In genomic region chr11:96992722-96993311, GRCm38 (mm10) we compare ENCODE assay signal across 11 mouse cellular contexts. TPM values are rescaled to one million over a fixed set of nuclear protein-coding genes. Genes with fewer than 3 reads are reported as not detected.
A peak's percentile ranks its signal among the peaks of the same experiment; 100 is the strongest.
DNase-seq lines count a peak whose midpoint lies in the region; ATAC-seq lines count a peak whose summit lies in the region.
"Had no signal": no experiment of that assay in that cellular context is flagged by ENCODE, and none has a peak within 500 bp of the region (broad histone marks: within the 10 kb centered on the region; RNA-seq: fewer than 3 reads in every experiment).

No protein-coding gene starts in this region.

- no peaks in the 10 kb centered on the region for H3K9me3 ChIP-seq in lung, embryonic 16.5 days (ENCODE audit: control insufficient read depth, low read length)
- H3K9me3 ChIP-seq in intestine, embryonic 16.5 days (ENCODE audit: control insufficient read depth, low read length), result no peaks in the 10 kb centered on the region
- no peaks in the 10 kb centered on the region for H3K9me3 ChIP-seq in stomach, embryonic 15.5 days

- no peak overlapping the region for H3K4me2 ChIP-seq in lung, embryonic 16.5 days (ENCODE audit: low read depth, low read length)
- no peak overlapping the region for H3K4me2 ChIP-seq in intestine, embryonic 16.5 days (ENCODE audit: low read depth, low read length)
- no peak overlapping the region for H3K4me2 ChIP-seq in stomach, embryonic 15.5 days

- H3K36me3 ChIP-seq in lung, embryonic 16.5 days (ENCODE audit: control insufficient read depth, insufficient read depth, low read length), result no peaks in the 10 kb centered on the region
- H3K36me3 ChIP-seq in intestine, embryonic 16.5 days (ENCODE audit: control insufficient read depth, insufficient read depth, low read length), result no peaks in the 10 kb centered on the region
- no peaks in the 10 kb centered on the region for H3K36me3 ChIP-seq in stomach, embryonic 15.5 days

- peaks cover 5% of the 10 kb centered on the region; the same call in 1 of the 2 replicates for H3K27me3 ChIP-seq in lung, embryonic 16.5 days (ENCODE audit: control insufficient read depth, insufficient read depth, low read depth, low read length)
- peaks cover 3% of the 10 kb centered on the region for H3K27me3 ChIP-seq in intestine, embryonic 16.5 days (replicated peaks; ENCODE audit: control insufficient read depth, insufficient read depth, low read length)
- no peaks in the 10 kb centered on the region; the same call in 1 of the 2 replicates for H3K27me3 ChIP-seq in stomach, embryonic 15.5 days (replicated peaks)

- no peak for DNase-seq in lung, postnatal 14 days
- DNase-seq in natural killer cell, adult 2 months (ENCODE audit: low spot score in 2 of 2), result no peak
- no peak for DNase-seq in layer of hippocampus, postnatal 10 days (ENCODE audit: low spot score in 2 of 2)
- DNase-seq in spleen, adult 12 weeks (ENCODE audit: low spot score), result no peak
- DNase-seq: heart, postnatal 10 days; layer of hippocampus, postnatal 36 days had no signal

- peak; percentile 69 for ATAC-seq in lung, embryonic 16.5 days (ENCODE audit: low read depth)
- ATAC-seq in common myeloid progenitor, adult 5-6 weeks (replicated peaks; ENCODE audit: low read depth, poor library complexity, severe bottlenecking), result peak; percentile 81
- ATAC-seq in intestine, embryonic 16.5 days, result peak; percentile 37
- ATAC-seq in stomach, embryonic 15.5 days (ENCODE audit: insufficient read depth, low FRiP score, low read depth), result no peak

- no peak overlapping the region for H3K4me3 ChIP-seq in lung, embryonic 16.5 days (ENCODE audit: low read length)
- H3K4me3 ChIP-seq in intestine, embryonic 16.5 days (ENCODE audit: low read length), result no peak overlapping the region
- no peak overlapping the region for H3K4me3 ChIP-seq in stomach, embryonic 15.5 days (replicated peaks)

- no peak overlapping the region for H3K9ac ChIP-seq in lung, embryonic 16.5 days (ENCODE audit: low read length)
- H3K9ac ChIP-seq in intestine, embryonic 16.5 days (ENCODE audit: low read depth, low read length), result peak overlapping the region; percentile 42; the same call in 1 of the 2 replicates
- H3K9ac ChIP-seq in stomach, embryonic 15.5 days, result no peak overlapping the region

- peaks cover 33% of the 10 kb centered on the region for H3K4me1 ChIP-seq in lung, embryonic 16.5 days (replicated peaks; ENCODE audit: control insufficient read depth, insufficient read depth, low read length)
- peaks cover 32% of the 10 kb centered on the region for H3K4me1 ChIP-seq in intestine, embryonic 16.5 days (ENCODE audit: control insufficient read depth, insufficient read depth, low read length)
- H3K4me1 ChIP-seq in stomach, embryonic 15.5 days, result peaks cover 23% of the 10 kb centered on the region

- peak overlapping the region; percentile 74 for H3K27ac ChIP-seq in lung, embryonic 16.5 days (ENCODE audit: low read length)
- H3K27ac ChIP-seq in intestine, embryonic 16.5 days (ENCODE audit: low read length), result peak overlapping the region; percentile 90
- peak overlapping the region; percentile 67 for H3K27ac ChIP-seq in stomach, embryonic 15.5 days

- WGBS in lung, embryonic 16.5 days, result 22% methylated on average over 8 of the region's 8 CpGs
- 30% methylated on average over 8 of the region's 8 CpGs for WGBS in intestine, embryonic 16.5 days
- WGBS in stomach, embryonic 15.5 days, result 31% methylated on average over 8 of the region's 8 CpGs

RNA-seq across cellular contexts. Expression of gene Sp2, which starts 10.1 kb away (rescaled TPM):
- polyA plus RNA-seq in lung, embryonic 16.5 days (2015; fragmentation: Nextera tagmentation; extraction: Ambion mirVana), result 18.5 and 22.2 TPM in 2 replicates
- 3.2 and 3.6 TPM in 2 replicates for total RNA-seq in common myeloid progenitor, adult 5-6 weeks (2017)
- 13.2 and 13.8 TPM in 2 replicates for polyA plus RNA-seq in intestine, embryonic 16.5 days (2015; fragmentation: Nextera tagmentation; extraction: Ambion mirVana)
- 12.7 and 13.5 TPM in 2 replicates for polyA plus RNA-seq in stomach, embryonic 15.5 days (2015; fragmentation: Nextera tagmentation; extraction: Ambion mirVana)
- total RNA-seq in layer of hippocampus, postnatal 10 days (2021), result 10 to 100 TPM; 11.5 to 12.0 TPM

RNA-seq across cellular contexts. Expression of gene Sp6, which starts 20.4 kb away (rescaled TPM):
- 0.59 and 0.62 TPM in 2 replicates for polyA plus RNA-seq in lung, embryonic 16.5 days (2015; fragmentation: Nextera tagmentation; extraction: Ambion mirVana)
- 0.59 TPM in 1 of 2 replicates, not detected in the other for total RNA-seq in common myeloid progenitor, adult 5-6 weeks (2017)
- polyA plus RNA-seq in intestine, embryonic 16.5 days (2015; fragmentation: Nextera tagmentation; extraction: Ambion mirVana), result not detected in 2 replicates
- 1.4 and 3.7 TPM in 2 replicates for polyA plus RNA-seq in stomach, embryonic 15.5 days (2015; fragmentation: Nextera tagmentation; extraction: Ambion mirVana)
- total RNA-seq in layer of hippocampus, postnatal 10 days (2021), result 1 to 10 TPM; 1.4 TPM
- total RNA-seq: monocyte, adult 5-6 weeks had no signal

RNA-seq across cellular contexts. Expression of gene Scrn2, which starts 36.9 kb away (rescaled TPM):
- polyA plus RNA-seq in lung, embryonic 16.5 days (2015; fragmentation: Nextera tagmentation; extraction: Ambion mirVana), result 29.7 and 32.9 TPM in 2 replicates
- 18.4 and 21.5 TPM in 2 replicates for total RNA-seq in common myeloid progenitor, adult 5-6 weeks (2017)
- polyA plus RNA-seq in intestine, embryonic 16.5 days (2015; fragmentation: Nextera tagmentation; extraction: Ambion mirVana), result 25.5 and 26.9 TPM in 2 replicates
- polyA plus RNA-seq in stomach, embryonic 15.5 days (2015; fragmentation: Nextera tagmentation; extraction: Ambion mirVana), result 19.7 and 20.1 TPM in 2 replicates
- 1 to 10 TPM; 5.2 to 6.3 TPM for total RNA-seq in layer of hippocampus, postnatal 10 days (2021)

RNA-seq across cellular contexts. Expression of gene Lrrc46, which starts 48.4 kb away (rescaled TPM):
- 8.7 and 11.3 TPM in 2 replicates for polyA plus RNA-seq in lung, embryonic 16.5 days (2015; fragmentation: Nextera tagmentation; extraction: Ambion mirVana)
- total RNA-seq in common myeloid progenitor, adult 5-6 weeks (2017), result 0.64 and 2.0 TPM in 2 replicates
- 0.29 and 0.37 TPM in 2 replicates for polyA plus RNA-seq in intestine, embryonic 16.5 days (2015; fragmentation: Nextera tagmentation; extraction: Ambion mirVana)
- polyA plus RNA-seq in stomach, embryonic 15.5 days (2015; fragmentation: Nextera tagmentation; extraction: Ambion mirVana), result 0.54 and 0.86 TPM in 2 replicates
- 1 to 10 TPM in 1 of 2 experiments, under 1 TPM in 1; 0.83 to 1.6 TPM for total RNA-seq in layer of hippocampus, postnatal 10 days (2021)
- total RNA-seq: monocyte, adult 5-6 weeks had no signal

RNA-seq across cellular contexts. Expression of gene Mrpl10, which starts 48.5 kb away (rescaled TPM):
- 74.1 and 76.5 TPM in 2 replicates for polyA plus RNA-seq in lung, embryonic 16.5 days (2015; fragmentation: Nextera tagmentation; extraction: Ambion mirVana)
- 15.2 and 17.0 TPM in 2 replicates for total RNA-seq in common myeloid progenitor, adult 5-6 weeks (2017)
- 85.4 and 93.0 TPM in 2 replicates for polyA plus RNA-seq in intestine, embryonic 16.5 days (2015; fragmentation: Nextera tagmentation; extraction: Ambion mirVana)
- polyA plus RNA-seq in stomach, embryonic 15.5 days (2015; fragmentation: Nextera tagmentation; extraction: Ambion mirVana), result 78.8 and 85.1 TPM in 2 replicates
- 10 to 100 TPM; 74.4 to 76.7 TPM for total RNA-seq in layer of hippocampus, postnatal 10 days (2021)
